Mouse (Mus musculus) olfactory bulb, adult 2 months (tissue): ENCODE measurements around the gene Lect2.

Experiments used
- CTCF ChIP-seq: fragments of 200-500 bp; IDR thresholded peaks from 2 replicates; pipeline ENCODE4 v1.5.1; 2012; ENCODE audit warnings: low read depth, mild to moderate bottlenecking, low read length, moderate library complexity; ENCODE audit not compliant: insufficient read depth
- POLR2A ChIP-seq: fragments of 200-500 bp; IDR thresholded peaks from 2 replicates; pipeline ENCODE4 v1.6.1; 2012; ENCODE audit warnings: mild to moderate bottlenecking, low read depth, low read length, moderate library complexity; ENCODE audit not compliant: insufficient read depth

DNA sequence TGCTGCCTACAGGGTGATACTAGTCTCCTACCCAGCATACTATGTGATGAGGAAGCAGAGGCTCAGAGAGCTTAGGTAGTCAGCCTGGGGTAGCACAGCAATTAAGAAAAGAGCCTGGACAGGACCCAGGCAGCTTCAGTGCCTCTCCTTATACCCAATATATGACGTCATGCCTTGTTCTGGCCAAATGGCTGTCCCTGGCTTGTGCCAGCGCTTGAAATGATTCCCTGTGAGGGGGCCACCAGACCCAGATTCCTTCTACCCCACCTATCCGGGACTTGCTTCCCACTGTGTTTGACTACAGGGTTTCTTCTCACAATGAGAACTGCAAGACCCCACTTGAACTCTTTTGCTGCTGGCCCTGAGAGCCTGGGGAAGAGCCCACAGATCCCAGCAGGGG is 33.2 kb upstream of the Lect2 start:
- TF ChIP-seq CTCF: no peak
- TF ChIP-seq POLR2A: no peak
